Mouse (Mus musculus) layer of hippocampus, postnatal 14 days (tissue): ENCODE measurements at regions not wholly inside any gene's neighbourhood (a gene's known extent, or its start where the extent isn't known, plus 50 kb on each side); places are given as distances from the start of the nearest gene placed in this dataset.

ENCODE experiments used
- DNase-seq, 2 experiments: peaks; one replicate each; pipeline ENCODE4 v3.0.0; 2021 to 2022; ENCODE audit warnings: low spot score in 2 of 2, mixed read lengths in 1 of 2

DNA sequence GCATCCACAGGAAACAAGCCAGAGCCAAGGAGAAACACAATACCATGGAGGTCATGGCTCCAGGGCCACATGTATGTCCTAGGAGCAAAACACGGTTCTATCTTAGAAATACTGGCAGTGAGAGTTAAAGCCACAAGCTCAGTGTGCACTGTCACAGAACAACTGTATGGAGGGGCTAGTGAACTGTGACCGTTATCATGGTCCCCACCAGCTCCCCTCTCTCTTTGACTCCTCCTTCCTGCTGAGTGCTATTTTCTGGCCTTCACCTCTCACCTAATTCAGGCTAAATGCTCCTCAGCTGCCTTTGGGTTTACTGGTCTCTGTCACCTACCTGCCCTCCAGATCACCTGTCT lies 712.0 kb downstream of the Vrk1 start:
- DNase-seq: no peak

DNA sequence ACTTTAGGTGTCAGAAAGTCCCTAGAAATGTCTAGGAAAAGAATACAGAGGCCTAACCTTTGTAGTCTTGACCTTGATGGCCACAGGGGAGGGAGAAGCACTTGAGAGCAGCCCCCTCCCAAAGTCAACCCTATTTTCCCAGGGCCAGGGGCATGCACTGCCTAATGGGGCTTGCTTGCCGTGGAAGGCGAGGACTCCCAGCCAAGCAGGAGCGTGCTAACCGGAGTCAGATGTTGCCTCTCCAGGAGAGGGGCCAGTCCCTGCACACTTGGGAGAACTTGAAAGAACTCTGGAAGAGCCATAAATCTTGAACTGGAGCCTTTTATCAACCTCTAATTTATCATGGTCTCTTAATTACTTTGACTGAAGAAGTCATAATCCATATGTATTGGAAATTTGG lies 712.7 kb downstream of the Vrk1 start:
- DNase-seq: no peak

DNA sequence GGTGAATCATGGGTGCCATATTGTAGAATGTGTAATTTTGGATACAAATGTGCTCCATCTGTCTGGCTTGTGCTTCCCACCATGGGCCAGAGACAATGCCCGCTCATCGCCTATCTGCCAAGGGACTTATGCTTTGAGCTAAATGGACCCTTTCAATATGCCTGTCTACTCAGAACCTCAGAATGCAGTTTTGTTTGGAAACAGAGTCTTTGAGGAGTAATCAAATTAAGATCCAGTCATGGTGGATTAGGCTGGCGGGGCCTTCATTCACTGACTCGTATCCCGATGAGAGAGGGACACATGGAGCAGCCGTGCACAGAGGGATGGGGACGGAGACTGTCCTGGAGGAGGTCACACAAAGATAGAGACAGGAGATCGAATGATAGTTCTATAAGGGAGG lies 716.9 kb downstream of the Vrk1 start:
- peak; percentile 21 to 60 for DNase-seq

DNA sequence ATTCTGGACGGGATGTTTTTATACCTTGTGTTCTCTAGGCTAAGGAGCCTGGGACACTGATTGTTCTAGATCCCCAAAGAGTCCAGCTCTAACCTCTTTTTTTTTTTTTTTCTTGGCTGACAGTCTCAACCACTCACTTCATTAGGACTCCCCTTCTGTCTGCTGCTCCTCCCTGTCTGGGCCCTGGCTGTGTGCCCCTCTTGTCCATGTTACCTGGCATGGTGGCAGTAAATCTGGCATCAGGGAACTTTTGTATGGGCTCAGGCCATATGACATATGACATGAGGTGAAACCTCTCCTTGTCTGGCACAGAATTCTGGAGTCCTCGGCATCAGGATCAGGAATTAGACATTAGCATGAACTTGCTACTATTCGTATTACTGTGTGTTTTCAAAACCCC lies 717.5 kb downstream of the Vrk1 start:
- DNase-seq: no peak

DNA sequence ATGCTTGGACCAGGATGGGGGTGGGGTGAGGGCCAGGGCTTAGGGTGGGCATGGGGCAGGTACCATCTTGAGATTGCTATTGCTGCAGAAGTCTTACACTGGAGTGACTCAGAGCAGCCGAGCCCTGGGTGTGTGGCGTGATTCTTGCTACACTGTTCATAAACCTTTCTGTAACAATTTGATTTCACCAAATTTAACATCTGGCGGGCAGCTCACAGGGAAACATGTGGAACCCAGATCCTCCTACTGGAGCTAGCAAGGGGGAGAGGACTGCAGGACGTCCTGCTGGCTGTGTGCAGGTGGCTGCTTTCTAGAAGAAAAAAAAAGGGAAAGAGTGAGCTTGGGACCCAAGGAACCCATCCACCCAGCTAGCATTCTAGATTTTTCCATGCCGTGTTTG lies 719.7 kb downstream of the Vrk1 start:
- DNase-seq: no peak

- peak in 1 of 2 experiments; percentile 17 for DNase-seq
These were observed 722.3 kb downstream of the Vrk1 start for GRCm38 (mm10) chr12:106732108-106732857.

DNA sequence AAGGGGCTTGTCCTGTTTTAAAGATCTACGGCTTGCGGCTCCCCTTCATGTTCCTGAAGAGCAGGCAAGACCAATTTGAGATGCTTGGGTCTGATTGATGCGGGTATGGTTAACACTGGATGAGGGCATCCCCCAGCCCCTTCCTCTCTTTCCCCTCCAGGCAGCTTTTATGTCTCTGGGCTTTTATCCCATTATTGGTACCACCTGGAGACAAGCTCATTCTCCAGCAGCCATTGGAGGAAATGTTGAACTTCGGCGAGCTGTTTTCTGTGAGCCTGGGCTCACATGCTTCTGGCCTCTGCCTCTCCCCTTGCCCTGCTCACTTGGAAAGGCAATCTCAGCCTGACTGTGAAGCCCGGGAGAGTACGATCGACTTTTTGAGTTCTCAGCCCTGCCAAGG lies 738.7 kb downstream of the Vrk1 start:
- DNase-seq: no peak

DNA sequence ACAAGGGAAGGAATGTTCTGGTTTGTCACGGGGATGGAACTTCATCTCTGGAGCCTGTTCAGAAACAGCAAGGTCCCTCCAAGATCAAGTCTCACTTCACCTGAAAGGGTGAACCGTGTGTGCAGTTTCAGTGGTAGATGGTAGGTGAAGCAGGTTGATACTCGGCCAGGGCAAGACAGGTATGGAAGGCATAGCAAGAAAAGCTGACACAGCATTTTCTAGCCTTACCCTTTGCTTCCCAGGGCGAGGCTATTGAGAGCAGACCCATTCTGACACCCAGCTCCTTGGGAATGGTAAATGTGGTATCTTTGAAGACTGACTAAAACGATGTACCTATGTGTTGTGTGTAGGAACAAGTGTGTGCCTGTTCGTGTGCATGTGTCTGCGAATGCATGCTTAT lies 724.9 kb upstream of the 3110018I06Rik start:
- DNase-seq: no peak

- no peak for DNase-seq
These were observed 723.9 kb upstream of the 3110018I06Rik start for GRCm38 (mm10) chr12:106764516-106764915.

GRCm38 (mm10) chr12:106773536-106773935 lies 714.9 kb upstream of the 3110018I06Rik start:
- DNase-seq: no peak

DNA sequence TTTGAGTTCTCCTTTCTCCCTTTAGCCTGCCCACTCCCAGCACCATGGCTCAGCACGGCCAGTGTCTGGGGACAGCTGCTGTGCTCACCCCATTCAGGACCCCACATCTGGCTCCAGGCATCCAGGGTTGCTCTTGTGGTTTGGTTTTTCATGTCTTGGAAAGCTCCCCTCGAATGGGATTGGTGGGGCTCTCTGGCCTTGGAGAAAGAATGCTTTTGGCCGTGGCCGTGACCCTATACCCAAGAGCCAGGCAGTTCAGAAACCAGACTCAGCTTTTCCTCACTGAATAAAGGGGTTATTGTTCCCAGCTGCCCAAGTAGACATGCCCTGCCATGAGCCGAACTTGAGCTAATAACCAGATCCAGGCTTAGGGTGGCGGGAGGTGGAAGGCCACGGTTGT lies 691.8 kb upstream of the 3110018I06Rik start:
- DNase-seq: no peak

GRCm38 (mm10) chr12:106819736-106820135 lies 668.7 kb upstream of the 3110018I06Rik start:
- DNase-seq: no peak

DNA sequence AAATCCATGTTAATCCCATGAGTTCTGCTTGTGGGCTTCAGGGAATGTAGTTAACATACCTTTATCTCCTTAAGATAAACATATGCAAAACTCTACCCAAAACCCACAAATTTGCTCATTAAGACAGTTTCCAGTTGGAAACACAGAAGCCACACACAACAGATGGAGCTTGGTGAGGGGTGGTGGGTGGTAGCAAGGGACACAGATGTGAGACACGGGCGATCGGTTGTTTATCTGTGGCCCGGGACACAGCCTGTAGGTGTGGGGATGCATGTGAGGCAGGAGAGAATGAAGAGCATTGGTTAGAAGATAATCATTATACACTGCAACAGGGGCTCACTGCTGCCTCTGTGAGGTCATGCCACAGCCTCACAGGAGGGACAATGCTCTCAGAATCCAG lies 666.1 kb upstream of the 3110018I06Rik start:
- peak; percentile 8 to 53 for DNase-seq

- DNase-seq: no peak
These were observed 659.9 kb upstream of the 3110018I06Rik start for GRCm38 (mm10) chr12:106828542-106828941.

DNA sequence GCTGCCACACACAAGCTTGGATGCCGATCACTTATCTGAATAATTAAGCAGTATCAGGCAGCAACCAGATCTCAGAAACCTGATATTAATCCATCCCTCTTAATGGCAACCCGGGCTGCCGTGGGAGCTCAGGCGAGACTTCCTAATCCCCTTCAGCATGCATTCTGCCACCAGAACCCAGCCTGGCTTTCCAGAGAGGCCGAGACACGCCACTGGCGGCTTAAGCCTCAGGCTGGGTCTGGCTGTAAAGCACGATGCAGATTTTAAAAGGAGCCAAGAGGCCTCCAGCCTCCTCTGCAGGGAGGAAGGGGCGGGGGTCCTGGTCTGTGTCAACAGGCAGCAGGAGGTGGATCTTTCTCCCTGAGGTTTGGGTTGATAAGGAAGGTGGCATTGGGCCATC lies 659.1 kb upstream of the 3110018I06Rik start:
- DNase-seq: no peak

DNA sequence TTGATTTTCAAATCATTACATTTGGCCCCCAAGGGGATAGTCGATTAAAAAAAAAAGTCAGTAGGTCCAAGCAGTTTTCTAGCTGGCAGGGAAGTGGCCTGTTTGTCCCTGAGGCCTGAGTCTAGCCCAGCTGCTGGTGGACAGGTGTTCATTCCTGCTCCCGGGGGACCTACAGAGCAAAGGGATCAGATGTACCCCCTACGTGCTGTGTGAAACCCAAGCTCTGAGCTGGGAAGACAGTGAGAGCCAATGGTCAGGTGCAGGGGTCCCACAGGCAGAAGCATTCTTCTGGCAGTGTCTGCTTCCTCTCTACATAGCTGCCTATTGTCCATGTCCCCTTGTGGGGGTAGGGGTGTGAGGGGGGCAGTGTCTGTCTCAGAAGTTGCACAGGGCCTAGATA lies 653.2 kb upstream of the 3110018I06Rik start:
- DNase-seq: no peak

GRCm38 (mm10) chr12:106839618-106840017 lies 648.8 kb upstream of the 3110018I06Rik start:
- DNase-seq: no peak

- DNase-seq: no peak
These were observed 648.2 kb upstream of the 3110018I06Rik start for GRCm38 (mm10) chr12:106840150-106840651.

GRCm38 (mm10) chr12:106841996-106842395 lies 646.4 kb upstream of the 3110018I06Rik start:
- peak; percentile 48 to 54 for DNase-seq

DNA sequence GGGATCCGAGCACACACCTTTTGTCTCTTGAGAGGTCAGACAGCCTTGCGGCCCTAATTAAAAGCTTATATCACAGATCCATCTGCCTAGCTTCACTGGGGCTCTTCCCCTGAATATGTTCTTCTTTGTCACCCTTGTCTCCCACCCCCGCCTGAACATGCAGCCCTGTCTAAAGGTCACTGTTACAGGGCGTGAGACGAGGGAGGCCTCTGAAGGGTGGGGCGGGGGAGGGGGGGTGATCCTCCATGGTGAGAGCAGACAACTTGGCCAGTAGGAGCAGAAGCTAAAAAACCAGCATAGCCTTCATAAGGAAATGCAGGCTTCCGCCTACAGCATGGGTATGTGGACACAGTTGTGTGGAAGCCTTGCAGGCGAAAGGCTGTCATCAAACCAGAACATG lies 646.0 kb upstream of the 3110018I06Rik start:
- no peak for DNase-seq

- no peak for DNase-seq
These were observed 636.8 kb upstream of the 3110018I06Rik start for GRCm38 (mm10) chr12:106851666-106852065.

DNA sequence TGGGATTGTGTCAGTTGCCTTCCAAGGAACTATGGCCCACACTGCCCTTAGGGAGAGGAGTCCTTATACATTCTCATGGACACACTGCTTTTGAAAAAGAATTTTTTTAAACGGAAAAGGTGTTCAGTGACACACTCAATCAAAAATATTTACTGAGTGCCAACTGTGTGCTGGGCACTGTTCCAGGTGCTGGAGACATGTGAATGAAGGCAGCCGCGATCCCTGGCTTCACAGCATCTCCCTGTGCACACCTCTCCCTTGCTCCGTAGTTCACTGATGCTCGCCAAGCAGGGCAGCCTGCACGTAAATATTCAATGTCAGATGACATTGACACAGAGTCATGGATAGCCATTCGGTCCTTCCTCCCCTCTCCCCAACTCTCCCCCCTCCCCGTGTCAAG lies 635.7 kb upstream of the 3110018I06Rik start:
- no peak for DNase-seq

- no peak for DNase-seq
These were observed 634.7 kb upstream of the 3110018I06Rik start for GRCm38 (mm10) chr12:106853711-106854240.
